Mouse (Mus musculus) heart, embryonic 16.5 days (tissue): ENCODE measurements at regions not wholly inside any gene's neighbourhood (a gene's known extent, or its start where the extent isn't known, plus 50 kb on each side); places are given as distances from the start of the nearest gene placed in this dataset.

Experiments used
- ATAC-seq: fragments of 200-750 bp; cut with Nextera tagmentation; replicated peaks from 2 replicates; pipeline ENCODE4 v1.8.0; 2017; ENCODE audit warnings: moderate number of reproducible peaks; ENCODE audit not compliant: insufficient read depth, low FRiP score; ENCODE audit errors: extremely low read depth
- H3K27ac ChIP-seq: fragments of 300-500 bp; sonication (generic); 2 replicates; pipeline ENCODE4 v1.5.1; 2014; ENCODE audit warnings: mild to moderate bottlenecking, low read length, control low read depth, moderate library complexity
- H3K27me3 ChIP-seq: fragments of 300-500 bp; sonication (generic); 2 replicates; pipeline ENCODE4 v1.6.1; 2014; ENCODE audit warnings: low read length, mixed read lengths; ENCODE audit not compliant: control insufficient read depth, insufficient read depth
- H3K36me3 ChIP-seq: fragments of 300-500 bp; sonication (generic); 2 replicates; pipeline ENCODE4 v1.6.1; 2014; ENCODE audit not compliant: control insufficient read depth, insufficient read depth
- H3K4me1 ChIP-seq: fragments of 300-500 bp; sonication (generic); 2 replicates; pipeline ENCODE4 v1.6.1; 2014; ENCODE audit warnings: low read length, mixed read lengths; ENCODE audit not compliant: control insufficient read depth, insufficient read depth
- H3K4me2 ChIP-seq: fragments of 300-500 bp; sonication (generic); 2 replicates; pipeline ENCODE4 v1.6.1; 2014; ENCODE audit warnings: low read depth, mild to moderate bottlenecking, control low read depth, low read length
- H3K4me3 ChIP-seq: fragments of 300-500 bp; sonication (generic); 2 replicates; pipeline ENCODE4 v1.5.1; 2014; ENCODE audit warnings: mild to moderate bottlenecking, control low read depth, low read length
- H3K9ac ChIP-seq: fragments of 300-500 bp; sonication (generic); 2 replicates; pipeline ENCODE4 v1.6.1; 2014; ENCODE audit warnings: low read length, control low read depth
- H3K9me3 ChIP-seq: fragments of 300-500 bp; sonication (generic); replicated peaks from 2 replicates; pipeline ENCODE4 v1.6.1; 2016; ENCODE audit warnings: low read length; ENCODE audit not compliant: control insufficient read depth
- WGBS: fragments of 180-500 bp; shearing (Covaris S2); extraction: QIAGEN DNeasy Blood & Tissue Kit; methylation state at CpG from one replicate; pipeline ENCODE4 v1.1.7; 2014; 5-methylcytosine and 5-hydroxymethylcytosine counted together

DNA sequence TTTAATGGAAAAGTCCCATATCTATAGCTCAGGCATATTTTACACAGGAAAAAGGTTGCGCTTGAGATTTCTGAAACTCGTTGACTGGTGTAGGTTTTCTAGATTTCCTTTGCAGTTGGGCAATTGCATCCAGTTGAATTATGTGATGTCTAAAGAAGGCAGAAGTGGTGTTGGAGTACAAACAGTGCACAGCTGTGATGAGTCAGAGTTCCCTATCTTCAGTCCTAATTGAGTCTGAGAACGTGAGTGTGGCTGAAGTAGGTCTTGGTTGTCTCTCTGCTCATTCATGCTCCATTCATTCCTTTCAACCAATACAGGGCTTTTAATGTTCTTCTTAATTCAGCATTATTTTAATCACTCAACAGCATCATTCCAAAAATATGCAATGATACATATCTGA, 142.9 kb upstream of the Dpyd start:
- H3K36me3 ChIP-seq = no peaks in the 10 kb centered on the region
- no peaks in the 10 kb centered on the region for H3K27me3 ChIP-seq
- H3K27ac ChIP-seq = no peak overlapping the region
- H3K9ac ChIP-seq = no peak overlapping the region
- no peak for ATAC-seq
- no peaks in the 10 kb centered on the region for H3K4me1 ChIP-seq
- no peaks in the 10 kb centered on the region for H3K9me3 ChIP-seq
- WGBS = 63% methylated on average over 3 of the region's 3 CpGs
- no peak overlapping the region for H3K4me3 ChIP-seq
- H3K4me2 ChIP-seq = no peak overlapping the region

DNA sequence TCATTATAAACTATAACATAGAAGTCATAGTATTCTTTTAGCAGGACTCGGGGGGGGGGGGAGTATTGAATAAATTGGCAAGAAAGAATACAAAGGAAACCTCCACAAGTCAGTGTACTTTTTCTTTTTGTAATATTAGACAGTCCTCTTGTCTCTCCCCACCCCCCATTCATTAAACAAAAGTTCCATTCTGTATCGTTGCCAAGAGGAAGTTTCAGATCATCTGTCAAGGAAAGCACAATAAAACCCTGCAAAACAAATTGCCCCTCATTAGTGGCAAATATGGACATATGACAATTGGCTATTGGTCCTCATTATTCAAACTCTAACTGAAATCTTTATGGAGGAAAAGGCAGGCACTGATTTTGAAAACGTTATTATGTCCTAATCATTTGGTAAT, 140.2 kb upstream of the Dpyd start:
- no peak overlapping the region for H3K4me2 ChIP-seq
- no peak for ATAC-seq

DNA sequence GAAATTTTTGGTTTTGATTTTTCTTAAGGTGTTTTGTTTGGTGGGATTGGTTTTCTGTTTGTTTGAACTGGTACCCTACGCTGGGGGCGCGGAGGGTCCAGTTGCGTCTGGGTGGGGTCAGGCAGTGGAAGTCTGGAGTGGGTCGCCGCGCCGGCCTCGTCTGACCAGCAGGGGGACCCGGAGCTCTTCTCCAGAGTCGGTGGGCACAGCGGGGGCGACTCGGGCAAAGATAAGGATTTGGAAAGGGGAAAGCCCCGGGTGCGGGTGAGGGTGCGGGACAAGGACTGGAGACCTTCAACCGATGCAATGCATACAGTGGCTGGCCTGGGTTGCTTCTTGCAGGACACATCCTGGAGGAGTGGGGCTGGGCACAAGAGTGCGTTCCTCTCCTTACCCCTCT, 136.2 kb upstream of the Dpyd start:
- H3K9ac ChIP-seq = 0 out of 2 replicates have a peak overlapping the region, but pooled peaks have one; percentile 17
- no peaks in the 10 kb centered on the region for H3K9me3 ChIP-seq
- peak overlapping the region; percentile 64 for H3K4me2 ChIP-seq
- 3% methylated on average over 19 of the region's 19 CpGs for WGBS
- peaks cover 9% of the 10 kb centered on the region for H3K4me1 ChIP-seq
- no peak; the same call in 1 of the 2 replicates for ATAC-seq
- peak overlapping the region; percentile 39 for H3K4me3 ChIP-seq
- H3K36me3 ChIP-seq = no peaks in the 10 kb centered on the region
- H3K27ac ChIP-seq = no peak overlapping the region
- peaks cover 14% of the 10 kb centered on the region for H3K27me3 ChIP-seq

More for the DNA sequence above, 140.2 kb upstream of the Dpyd start:
- 47% methylated on average over 3 of the region's 3 CpGs for WGBS
- Histone ChIP-seq H3K27ac (no peak overlapping the region), H3K4me3 (no peak overlapping the region), H3K4me1 (peaks cover 5% of the 10 kb centered on the region), H3K9me3 (no peaks in the 10 kb centered on the region), H3K36me3 (no peaks in the 10 kb centered on the region), H3K27me3 (0 out of 2 replicates have a peak, but pooled peaks cover 3% of the 10 kb centered on the region), H3K9ac (no peak overlapping the region)

DNA sequence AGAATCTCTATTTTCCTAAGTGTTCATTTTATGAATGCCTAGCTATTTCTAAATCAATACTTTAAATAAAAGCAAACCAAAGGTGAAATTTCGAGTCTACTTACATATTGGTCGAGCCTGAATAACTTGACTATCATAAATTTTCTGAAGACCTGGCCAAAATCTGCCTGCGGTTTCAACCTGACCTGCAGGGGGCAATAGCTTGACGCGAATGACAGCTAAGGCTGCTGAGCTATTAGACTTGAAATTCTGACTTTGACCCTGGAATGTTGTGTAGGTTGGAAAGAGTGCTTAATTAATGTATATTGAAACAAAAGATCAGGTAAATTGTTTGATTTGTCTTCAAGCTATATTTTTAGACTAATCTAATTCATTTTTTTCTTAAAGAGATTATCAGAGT, 133.4 kb upstream of the Dpyd start:
- no peak overlapping the region for H3K4me3 ChIP-seq
- H3K9me3 ChIP-seq = no peaks in the 10 kb centered on the region
- peaks cover 34% of the 10 kb centered on the region for H3K27me3 ChIP-seq
- no peak overlapping the region for H3K4me2 ChIP-seq
- ATAC-seq = no peak
- H3K36me3 ChIP-seq = no peaks in the 10 kb centered on the region
- H3K9ac ChIP-seq = no peak overlapping the region
- 3% methylated on average over 5 of the region's 5 CpGs for WGBS
- H3K4me1 ChIP-seq = peaks cover 13% of the 10 kb centered on the region
- H3K27ac ChIP-seq = no peak overlapping the region

DNA sequence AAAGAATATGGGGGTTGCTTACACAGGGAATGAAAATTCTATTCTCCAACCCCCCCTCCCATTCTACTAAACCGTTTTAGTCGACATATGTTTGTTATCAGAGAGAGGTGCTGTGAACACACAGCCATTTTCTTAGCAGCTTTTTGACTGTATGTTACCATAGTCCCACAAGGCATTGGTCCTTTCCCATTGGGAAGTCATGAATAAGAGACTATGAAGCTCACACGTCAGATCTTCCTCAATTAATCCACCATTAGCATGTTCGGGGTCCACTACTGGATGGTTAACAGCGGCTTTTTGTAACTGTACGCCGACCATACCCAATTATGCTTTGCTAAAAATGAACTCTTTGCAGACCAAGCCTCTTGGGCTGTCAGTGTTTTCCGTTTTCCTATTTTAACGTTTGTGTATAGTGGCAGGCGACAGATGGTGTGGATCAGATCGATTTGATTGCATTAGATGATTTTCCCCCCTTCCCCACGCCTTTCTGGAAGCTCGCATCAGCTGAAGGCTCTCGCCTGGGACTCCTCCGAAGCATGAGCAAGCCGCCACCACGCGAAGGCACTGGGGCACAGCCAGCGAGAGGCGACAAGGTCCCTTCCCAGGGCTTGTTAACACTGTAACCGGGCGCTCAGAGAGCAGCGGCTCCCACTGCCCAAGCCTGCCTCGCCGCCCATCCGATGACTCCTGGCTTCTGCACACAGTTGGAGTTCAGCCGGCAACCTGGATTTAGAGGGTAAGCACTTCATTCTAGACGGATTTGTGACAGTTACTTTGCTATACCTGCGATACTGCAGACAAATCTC, 131.9 kb upstream of the Dpyd start:
- Histone ChIP-seq H3K4me3 (peak overlapping the region; percentile 39), H3K27me3 (peaks cover 44% of the 10 kb centered on the region), H3K9me3 (no peaks in the 10 kb centered on the region), H3K36me3 (no peaks in the 10 kb centered on the region), H3K9ac (no peak overlapping the region; the same call in 1 of the 2 replicates), H3K4me1 (peaks cover 21% of the 10 kb centered on the region), H3K27ac (no peak overlapping the region), H3K4me2 (peak overlapping the region; percentile 72)
- no peak for ATAC-seq
- 12% methylated on average over 29 of the region's 29 CpGs for WGBS

DNA sequence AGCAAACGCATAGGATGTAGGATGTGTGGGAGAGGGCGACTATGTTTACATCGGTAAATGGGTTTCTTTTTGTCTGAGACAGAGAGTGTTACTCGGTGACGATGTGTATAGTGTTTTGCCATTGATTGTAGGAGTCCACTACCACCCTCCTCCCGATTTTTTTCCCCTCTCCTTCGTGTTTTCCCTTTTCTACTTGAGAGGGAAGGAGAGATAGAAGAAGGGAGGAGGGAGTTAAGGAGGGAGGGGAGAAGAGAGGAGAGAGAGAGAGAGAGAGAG, 131.4 kb upstream of the Dpyd start:
- Histone ChIP-seq H3K4me3 (peak overlapping the region; percentile 39), H3K4me2 (peak overlapping the region; percentile 72), H3K27me3 (peaks cover 47% of the 10 kb centered on the region), H3K27ac (no peak overlapping the region), H3K4me1 (peaks cover 21% of the 10 kb centered on the region), H3K36me3 (no peaks in the 10 kb centered on the region), H3K9me3 (no peaks in the 10 kb centered on the region), H3K9ac (no peak overlapping the region)
- ATAC-seq = no peak
- WGBS = 3% methylated on average over 7 of the region's 7 CpGs

DNA sequence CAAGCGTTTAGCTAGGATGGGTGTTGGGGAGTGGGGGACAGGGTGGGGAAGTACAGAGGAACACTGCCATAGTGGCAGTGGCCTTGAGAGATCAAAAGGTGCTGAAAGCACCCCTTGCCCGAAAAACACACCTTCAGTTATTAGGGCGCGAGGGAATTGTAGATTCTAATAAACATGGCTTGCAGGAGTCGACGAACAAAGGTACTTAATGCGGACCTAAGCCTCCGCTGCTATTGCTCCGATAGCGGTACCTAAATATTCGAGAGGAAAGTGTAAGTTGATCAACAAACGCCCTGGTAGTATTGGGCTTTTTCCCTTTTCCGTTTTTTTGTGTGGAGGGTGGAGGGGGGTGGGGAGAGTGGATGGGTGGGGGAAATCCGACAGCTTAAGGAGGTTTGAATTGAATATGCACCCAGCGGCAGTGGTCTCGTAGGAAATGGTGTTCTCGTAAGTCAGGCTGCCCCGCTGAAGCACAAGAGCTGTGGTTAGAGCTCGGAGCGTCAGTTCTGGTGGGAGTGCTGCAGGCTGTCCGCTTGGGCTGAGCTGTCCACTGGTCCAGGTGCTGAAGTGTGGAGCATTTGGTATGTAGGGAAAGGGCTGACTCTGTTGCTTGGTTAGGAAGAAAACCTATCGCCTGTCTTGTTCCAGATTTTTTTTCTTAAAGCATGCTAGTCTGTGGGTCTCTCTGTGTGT, 130.8 kb upstream of the Dpyd start:
- no peaks in the 10 kb centered on the region for H3K36me3 ChIP-seq
- H3K9ac ChIP-seq = no peak overlapping the region
- peak overlapping the region; percentile 39 for H3K4me3 ChIP-seq
- 1% methylated on average over 22 of the region's 22 CpGs for WGBS
- no peaks in the 10 kb centered on the region for H3K9me3 ChIP-seq
- ATAC-seq = peak; percentile 69; the same call in 1 of the 2 replicates
- peaks cover 16% of the 10 kb centered on the region for H3K4me1 ChIP-seq
- no peak overlapping the region for H3K27ac ChIP-seq
- H3K27me3 ChIP-seq = peaks cover 49% of the 10 kb centered on the region
- H3K4me2 ChIP-seq = peak overlapping the region; percentile 72

DNA sequence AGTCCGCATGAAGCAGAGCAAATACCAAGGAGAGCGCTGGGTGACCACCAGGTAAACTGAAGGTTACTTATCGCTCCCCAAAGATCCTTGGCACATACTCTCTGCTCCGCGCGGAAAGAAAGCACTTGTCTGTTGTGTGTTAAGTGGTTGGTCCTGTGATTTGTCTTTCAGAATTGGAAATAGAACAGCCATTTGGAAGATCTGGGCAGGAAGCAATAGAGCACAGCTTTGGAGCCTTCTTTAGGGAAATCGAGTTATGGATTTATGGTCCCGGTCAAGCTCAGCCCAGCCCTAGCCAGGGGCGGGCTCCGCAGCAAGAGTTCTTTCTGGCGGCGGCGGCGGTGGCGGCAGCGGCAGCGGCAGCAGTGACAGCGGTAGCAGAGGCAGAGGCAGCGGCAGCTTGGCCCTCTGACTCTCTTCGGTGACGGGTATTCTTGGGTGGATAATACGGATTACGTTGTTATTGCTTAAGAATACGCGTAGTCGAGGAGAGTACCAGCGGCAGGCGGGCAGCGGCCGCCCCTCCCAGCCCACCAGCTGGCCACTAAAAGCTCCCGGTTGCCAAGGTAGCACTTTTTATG, 128.4 kb upstream of the Dpyd start:
- peaks cover 16% of the 10 kb centered on the region for H3K4me1 ChIP-seq
- H3K9ac ChIP-seq = no peak overlapping the region
- peak overlapping the region; percentile 62 for H3K4me3 ChIP-seq
- H3K27me3 ChIP-seq = peaks cover 49% of the 10 kb centered on the region
- ATAC-seq = no peak
- WGBS = under 1% methylated on average over 31 of the region's 31 CpGs
- no peak overlapping the region for H3K27ac ChIP-seq
- H3K4me2 ChIP-seq = peak overlapping the region; percentile 91
- H3K9me3 ChIP-seq = no peaks in the 10 kb centered on the region
- H3K36me3 ChIP-seq = no peaks in the 10 kb centered on the region

DNA sequence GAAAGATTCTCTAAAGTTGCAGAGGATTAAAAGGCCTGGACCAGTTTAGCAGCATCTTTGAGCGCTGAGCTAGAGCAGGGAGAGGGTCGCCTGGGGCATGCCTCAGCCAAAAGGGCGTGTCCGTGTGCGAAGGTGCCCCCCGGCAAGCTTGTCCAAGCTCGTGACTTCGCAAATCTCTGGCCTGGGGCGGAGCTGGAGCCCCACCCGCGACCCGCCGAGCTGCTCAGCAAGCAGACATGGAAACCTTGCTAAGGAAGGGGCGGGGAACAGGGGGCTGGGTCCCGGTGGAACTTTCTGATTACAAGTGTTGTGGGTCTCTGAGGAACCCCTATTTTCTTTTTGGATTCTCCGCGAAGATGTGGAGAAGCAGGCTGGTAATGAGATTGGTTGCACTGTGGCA, 127.6 kb upstream of the Dpyd start:
- H3K4me2 ChIP-seq = peak overlapping the region; percentile 91
- 0% methylated on average over 17 of the region's 17 CpGs for WGBS
- no peaks in the 10 kb centered on the region for H3K9me3 ChIP-seq
- H3K27ac ChIP-seq = no peak overlapping the region
- H3K4me3 ChIP-seq = peak overlapping the region; percentile 62
- peaks cover 49% of the 10 kb centered on the region for H3K27me3 ChIP-seq
- no peak overlapping the region for H3K9ac ChIP-seq
- no peak for ATAC-seq
- no peaks in the 10 kb centered on the region for H3K36me3 ChIP-seq
- H3K4me1 ChIP-seq = peaks cover 16% of the 10 kb centered on the region
